Mouse (Mus musculus): ENCODE data around the gene Prkag1. TPM values are rescaled to one million over a fixed set of nuclear protein-coding genes. Genes with fewer than 3 reads are reported as not detected.

The Prkag1 gene
- polyA plus RNA-seq, 1 experiment from 2014 or later = 56.2 TPM

GRCm38 (mm10) chr15:98839671-98840585 lies 8.6 kb upstream of the Prkag1 start:
- H3K4me1 ChIP-seq (replicated peaks; ENCODE audit: control insufficient read depth, insufficient read depth) = no peaks in the 10 kb centered on the region
- 90% methylated on average over 30 of the region's 30 CpGs for WGBS
- TF ChIP-seq EP300 (optimal IDR thresholded peaks at IDR 0.05) (no peak), CTCF (IDR thresholded peaks at IDR 0.05; ENCODE audit: low read depth) (no peak)
- H3K4me3 ChIP-seq (ENCODE audit: low read depth, low read length) = no peak overlapping the region
- no peaks in the 10 kb centered on the region for H3K27me3 ChIP-seq (ENCODE audit: control insufficient read depth, insufficient read depth, low read length)
- H3K4me2 ChIP-seq (replicated peaks; ENCODE audit: low read depth) = no peak overlapping the region
- no peaks in the 10 kb centered on the region for H3K9me3 ChIP-seq (ENCODE audit: control insufficient read depth, low read length)
- peaks cover 66% of the 10 kb centered on the region for H3K36me3 ChIP-seq (ENCODE audit: control insufficient read depth, insufficient read depth, low read length)
- ATAC-seq (ENCODE audit: low FRiP score, low TSS enrichment) = no peak
- no peak overlapping the region for H3K9ac ChIP-seq (ENCODE audit: low read length)
- no peak overlapping the region for H3K27ac ChIP-seq (replicated peaks)
- no peak for DNase-seq (ENCODE audit: low spot score)

- no peak for ATAC-seq (ENCODE audit: low FRiP score, low TSS enrichment)
- TF ChIP-seq CTCF (IDR thresholded peaks at IDR 0.05; ENCODE audit: low read depth) (no peak), EP300 (optimal IDR thresholded peaks at IDR 0.05) (no peak)
- WGBS = 94% methylated on average over 14 of the region's 14 CpGs
These were observed 7.8 kb upstream of the Prkag1 start for GRCm38 (mm10) chr15:98839161-98839560.

GRCm38 (mm10) chr15:98837743-98838103 lies 6.4 kb upstream of the Prkag1 start:
- Histone ChIP-seq H3K9ac (ENCODE audit: low read length) (no peak overlapping the region), H3K4me3 (ENCODE audit: low read depth, low read length) (no peak overlapping the region), H3K36me3 (ENCODE audit: control insufficient read depth, insufficient read depth, low read length) (peaks cover 66% of the 10 kb centered on the region), H3K4me2 (replicated peaks; ENCODE audit: low read depth) (no peak overlapping the region), H3K4me1 (replicated peaks; ENCODE audit: control insufficient read depth, insufficient read depth) (no peaks in the 10 kb centered on the region), H3K27ac (replicated peaks) (no peak overlapping the region), H3K27me3 (ENCODE audit: control insufficient read depth, insufficient read depth, low read length) (no peaks in the 10 kb centered on the region), H3K9me3 (ENCODE audit: control insufficient read depth, low read length) (no peaks in the 10 kb centered on the region)
- ATAC-seq (ENCODE audit: low FRiP score, low TSS enrichment) (peak; percentile 21; the same call in 1 of the 2 replicates), DNase-seq (ENCODE audit: low spot score) (no peak)
- TF ChIP-seq CTCF (IDR thresholded peaks at IDR 0.05; ENCODE audit: low read depth) (no peak), EP300 (optimal IDR thresholded peaks at IDR 0.05) (no peak)
- 69% methylated on average over 4 of the region's 4 CpGs for WGBS

More at GRCm38 (mm10) chr15:98839161-98839560, 7.8 kb upstream of the Prkag1 start:
- Histone ChIP-seq H3K27ac (replicated peaks) (no peak overlapping the region), H3K4me2 (replicated peaks; ENCODE audit: low read depth) (no peak overlapping the region), H3K9ac (ENCODE audit: low read length) (no peak overlapping the region), H3K9me3 (ENCODE audit: control insufficient read depth, low read length) (no peaks in the 10 kb centered on the region), H3K4me3 (ENCODE audit: low read depth, low read length) (no peak overlapping the region), H3K27me3 (ENCODE audit: control insufficient read depth, insufficient read depth, low read length) (no peaks in the 10 kb centered on the region), H3K4me1 (replicated peaks; ENCODE audit: control insufficient read depth, insufficient read depth) (no peaks in the 10 kb centered on the region), H3K36me3 (ENCODE audit: control insufficient read depth, insufficient read depth, low read length) (peaks cover 66% of the 10 kb centered on the region)
- DNase-seq (ENCODE audit: low spot score) = no peak

GRCm38 (mm10) chr15:98837006-98837742 lies 5.9 kb upstream of the Prkag1 start:
- Histone ChIP-seq H3K4me1 (replicated peaks; ENCODE audit: control insufficient read depth, insufficient read depth) (no peaks in the 10 kb centered on the region), H3K27ac (replicated peaks) (no peak overlapping the region), H3K4me2 (replicated peaks; ENCODE audit: low read depth) (no peak overlapping the region), H3K4me3 (ENCODE audit: low read depth, low read length) (no peak overlapping the region), H3K27me3 (ENCODE audit: control insufficient read depth, insufficient read depth, low read length) (no peaks in the 10 kb centered on the region), H3K36me3 (ENCODE audit: control insufficient read depth, insufficient read depth, low read length) (peaks cover 66% of the 10 kb centered on the region), H3K9ac (ENCODE audit: low read length) (no peak overlapping the region), H3K9me3 (ENCODE audit: control insufficient read depth, low read length) (no peaks in the 10 kb centered on the region)
- DNase-seq (ENCODE audit: low spot score) = no peak
- 87% methylated on average over 21 of the region's 21 CpGs for WGBS
- ATAC-seq (ENCODE audit: low FRiP score, low TSS enrichment) = no peak
- no peak for TF ChIP-seq EP300 (optimal IDR thresholded peaks at IDR 0.05)
- no peak for TF ChIP-seq CTCF (IDR thresholded peaks at IDR 0.05; ENCODE audit: low read depth)

GRCm38 (mm10) chr15:98835291-98835690 lies 4.0 kb upstream of the Prkag1 start:
- TF ChIP-seq CTCF (IDR thresholded peaks at IDR 0.05; ENCODE audit: low read depth) (no peak), EP300 (optimal IDR thresholded peaks at IDR 0.05) (no peak)
- DNase-seq (ENCODE audit: low spot score) (no peak), ATAC-seq (ENCODE audit: low FRiP score, low TSS enrichment) (no peak)
- H3K4me3 ChIP-seq (ENCODE audit: low read depth, low read length) = no peak overlapping the region
- no peaks in the 10 kb centered on the region for H3K27me3 ChIP-seq (ENCODE audit: control insufficient read depth, insufficient read depth, low read length)
- no peak overlapping the region for H3K27ac ChIP-seq (replicated peaks)
- no peak overlapping the region for H3K4me2 ChIP-seq (replicated peaks; ENCODE audit: low read depth)
- no peaks in the 10 kb centered on the region for H3K9me3 ChIP-seq (ENCODE audit: control insufficient read depth, low read length)
- H3K4me1 ChIP-seq (replicated peaks; ENCODE audit: control insufficient read depth, insufficient read depth) = no peaks in the 10 kb centered on the region
- 88% methylated on average over 14 of the region's 14 CpGs for WGBS
- no peak overlapping the region for H3K9ac ChIP-seq (ENCODE audit: low read length)
- peaks cover 49% of the 10 kb centered on the region for H3K36me3 ChIP-seq (ENCODE audit: control insufficient read depth, insufficient read depth, low read length)

Measured in stomach, postnatal 0 days (tissue).